Mouse (Mus musculus) embryonic facial prominence, embryonic 12.5 days (tissue): ENCODE results near the gene Mtch2. TPM values are rescaled to one million over a fixed set of nuclear protein-coding genes. Genes with fewer than 3 reads are reported as not detected.

Experiments
- ATAC-seq: fragments of 200-750 bp; cut with Nextera tagmentation; 2 replicates; pipeline ENCODE4 v1.8.0; 2017; ENCODE audit not compliant: insufficient number of reproducible peaks, insufficient read depth, low FRiP score, low TSS enrichment
- H3K27ac ChIP-seq: fragments of 300-500 bp; sonication (generic); 2 replicates; pipeline ENCODE4 v1.5.1; 2016; ENCODE audit warnings: mild to moderate bottlenecking
- H3K27me3 ChIP-seq: fragments of 300-500 bp; sonication (generic); 2 replicates; pipeline ENCODE4 v1.6.1; 2016; ENCODE audit warnings: mild to moderate bottlenecking, moderate library complexity
- H3K36me3 ChIP-seq: fragments of 300-500 bp; sonication (generic); 2 replicates; pipeline ENCODE4 v1.6.1; 2016; ENCODE audit warnings: mild to moderate bottlenecking
- H3K4me1 ChIP-seq: fragments of 300-500 bp; sonication (generic); 2 replicates; pipeline ENCODE4 v1.6.1; 2016
- H3K4me2 ChIP-seq: fragments of 300-500 bp; sonication (generic); replicated peaks from 2 replicates; pipeline ENCODE4 v1.6.1; 2016; ENCODE audit warnings: mild to moderate bottlenecking, moderate library complexity
- H3K4me3 ChIP-seq: fragments of 300-500 bp; sonication (generic); 2 replicates; pipeline ENCODE4 v1.5.1; 2016; ENCODE audit warnings: mild to moderate bottlenecking
- H3K9ac ChIP-seq: fragments of 300-500 bp; sonication (generic); 2 replicates; pipeline ENCODE4 v1.6.1; 2016; ENCODE audit warnings: mild to moderate bottlenecking, moderate library complexity
- H3K9me3 ChIP-seq: fragments of 300-500 bp; sonication (generic); 2 replicates; pipeline ENCODE4 v1.6.1; 2016; ENCODE audit warnings: mild to moderate bottlenecking, moderate library complexity
- WGBS: fragments of 180-500 bp; shearing (Covaris S2); methylation state at CpG from one replicate; pipeline ENCODE4 v1.1.7; 2016; 5-methylcytosine and 5-hydroxymethylcytosine counted together
- polyA plus RNA-seq: library from polyadenylated mRNA; unstranded; fragments of >200 nt; fragmentation: Nextera tagmentation; extraction: Ambion mirVana; gene quantifications from 2 replicates; pipeline ENCODE4 v1.2.1, GENCODE M21; 2016

Mtch2 gene
- polyA plus RNA-seq, 1 experiment from 2014 or later = 191 TPM

GRCm38 (mm10) chr2:90866524-90866923, 19.6 kb downstream of the Mtch2 start:
- H3K4me3 ChIP-seq = no peak overlapping the region
- 35% methylated on average over 3 of the region's 3 CpGs for WGBS
- ATAC-seq = peak; percentile 87
- H3K27ac ChIP-seq = no peak overlapping the region
- H3K36me3 ChIP-seq = peaks cover 48% of the 10 kb centered on the region
- no peaks in the 10 kb centered on the region for H3K4me1 ChIP-seq
- no peaks in the 10 kb centered on the region for H3K27me3 ChIP-seq
- no peaks in the 10 kb centered on the region for H3K9me3 ChIP-seq
- no peak overlapping the region for H3K9ac ChIP-seq
- no peak overlapping the region for H3K4me2 ChIP-seq

- ATAC-seq = no peak
- no peak overlapping the region for H3K27ac ChIP-seq
- peaks cover 26% of the 10 kb centered on the region for H3K36me3 ChIP-seq
- no peaks in the 10 kb centered on the region for H3K27me3 ChIP-seq
- 35% methylated on average over 4 of the region's 4 CpGs for WGBS
- no peak overlapping the region for H3K4me3 ChIP-seq
- H3K9ac ChIP-seq = no peak overlapping the region
- no peaks in the 10 kb centered on the region for H3K9me3 ChIP-seq
- no peak overlapping the region for H3K4me2 ChIP-seq
- H3K4me1 ChIP-seq = no peaks in the 10 kb centered on the region
Observed at GRCm38 (mm10) chr2:90870136-90870601, 23.2 kb downstream of the Mtch2 start.

GRCm38 (mm10) chr2:90871180-90871961, 24.4 kb downstream of the Mtch2 start:
- H3K4me1 ChIP-seq = no peaks in the 10 kb centered on the region
- no peak overlapping the region for H3K27ac ChIP-seq
- no peaks in the 10 kb centered on the region for H3K9me3 ChIP-seq
- WGBS = 62% methylated on average over 8 of the region's 8 CpGs
- H3K27me3 ChIP-seq = no peaks in the 10 kb centered on the region
- ATAC-seq = no peak
- H3K36me3 ChIP-seq = peaks cover 15% of the 10 kb centered on the region; the same call in 1 of the 2 replicates
- no peak overlapping the region for H3K4me3 ChIP-seq
- H3K9ac ChIP-seq = no peak overlapping the region
- H3K4me2 ChIP-seq = no peak overlapping the region

GRCm38 (mm10) chr2:90874025-90874424, 27.1 kb downstream of the Mtch2 start:
- Histone ChIP-seq H3K4me2 (no peak overlapping the region), H3K9me3 (no peaks in the 10 kb centered on the region), H3K27me3 (no peaks in the 10 kb centered on the region), H3K9ac (no peak overlapping the region), H3K27ac (no peak overlapping the region), H3K4me3 (no peak overlapping the region), H3K36me3 (no peaks in the 10 kb centered on the region), H3K4me1 (no peaks in the 10 kb centered on the region)
- WGBS = 75% methylated on average over 1 of the region's 1 CpGs
- no peak for ATAC-seq

- Histone ChIP-seq H3K4me2 (no peak overlapping the region), H3K4me1 (no peaks in the 10 kb centered on the region), H3K9ac (no peak overlapping the region), H3K27me3 (0 out of 2 replicates have a peak, but pooled peaks cover 5% of the 10 kb centered on the region), H3K36me3 (no peaks in the 10 kb centered on the region), H3K9me3 (no peaks in the 10 kb centered on the region), H3K27ac (no peak overlapping the region), H3K4me3 (no peak overlapping the region)
- no peak for ATAC-seq
- WGBS = 62% methylated on average over 2 of the region's 2 CpGs
Observed at GRCm38 (mm10) chr2:90875239-90875638, 28.3 kb downstream of the Mtch2 start.

- Histone ChIP-seq H3K27ac (no peak overlapping the region), H3K36me3 (no peaks in the 10 kb centered on the region), H3K4me3 (no peak overlapping the region), H3K4me2 (no peak overlapping the region), H3K27me3 (0 out of 2 replicates have a peak, but pooled peaks cover 5% of the 10 kb centered on the region), H3K9ac (no peak overlapping the region), H3K9me3 (no peaks in the 10 kb centered on the region), H3K4me1 (no peaks in the 10 kb centered on the region)
- no peak for ATAC-seq
- WGBS = 68% methylated on average over 5 of the region's 5 CpGs
Observed at GRCm38 (mm10) chr2:90877584-90878259, 30.8 kb downstream of the Mtch2 start.

- H3K9me3 ChIP-seq = no peaks in the 10 kb centered on the region
- H3K4me1 ChIP-seq = no peaks in the 10 kb centered on the region
- no peaks in the 10 kb centered on the region for H3K36me3 ChIP-seq
- H3K4me3 ChIP-seq = no peak overlapping the region
- H3K27ac ChIP-seq = no peak overlapping the region
- peaks cover 11% of the 10 kb centered on the region for H3K27me3 ChIP-seq
- no peak overlapping the region for H3K4me2 ChIP-seq
- ATAC-seq = no peak
- no peak overlapping the region for H3K9ac ChIP-seq
Observed at GRCm38 (mm10) chr2:90879419-90879818, 32.5 kb downstream of the Mtch2 start.

- H3K4me3 ChIP-seq = no peak overlapping the region
Observed at GRCm38 (mm10) chr2:90880144-90880785, 33.3 kb downstream of the Mtch2 start.

GRCm38 (mm10) chr2:90881824-90882223, 34.9 kb downstream of the Mtch2 start:
- Histone ChIP-seq H3K27me3 (peaks cover 35% of the 10 kb centered on the region), H3K4me2 (no peak overlapping the region), H3K9me3 (no peaks in the 10 kb centered on the region), H3K4me3 (no peak overlapping the region), H3K36me3 (no peaks in the 10 kb centered on the region), H3K27ac (no peak overlapping the region), H3K4me1 (0 out of 2 replicates have a peak, but pooled peaks cover 5% of the 10 kb centered on the region), H3K9ac (no peak overlapping the region)
- ATAC-seq = no peak
- WGBS = 79% methylated on average over 2 of the region's 2 CpGs

More at GRCm38 (mm10) chr2:90880144-90880785, 33.3 kb downstream of the Mtch2 start:
- H3K9ac ChIP-seq = no peak overlapping the region
- no peak for ATAC-seq
- H3K4me1 ChIP-seq = 0 out of 2 replicates have a peak, but pooled peaks cover 5% of the 10 kb centered on the region
- peaks cover 19% of the 10 kb centered on the region for H3K27me3 ChIP-seq
- no peaks in the 10 kb centered on the region for H3K36me3 ChIP-seq
- no peak overlapping the region for H3K4me2 ChIP-seq
- H3K27ac ChIP-seq = no peak overlapping the region
- H3K9me3 ChIP-seq = no peaks in the 10 kb centered on the region
- 20% methylated on average over 6 of the region's 6 CpGs for WGBS

GRCm38 (mm10) chr2:90885218-90886041, 38.5 kb downstream of the Mtch2 start, which contains the start of gene C1qtnf4:
C1qtnf4 (plus strand) TSS chr2:90885860.
- Histone ChIP-seq H3K4me1 (0 out of 2 replicates have a peak, but pooled peaks cover 7% of the 10 kb centered on the region), H3K27me3 (peaks cover 62% of the 10 kb centered on the region), H3K9me3 (no peaks in the 10 kb centered on the region), H3K9ac (peak within 1 kb of the TSS; percentile 57), H3K36me3 (no peaks in the 10 kb centered on the region), H3K4me3 (peak within 1 kb of the TSS; percentile 52), H3K27ac (no peak within 1 kb of the TSS), H3K4me2 (peak within 1 kb of the TSS; percentile 84)
- under 1% methylated on average over 45 of the region's 45 CpGs for WGBS
- ATAC-seq = peak; percentile 57

GRCm38 (mm10) chr2:90886436-90886835, 39.5 kb downstream of the Mtch2 start:
- Histone ChIP-seq H3K9ac (no peak overlapping the region), H3K4me1 (0 out of 2 replicates have a peak, but pooled peaks cover 8% of the 10 kb centered on the region), H3K4me3 (peak overlapping the region; percentile 52), H3K9me3 (no peaks in the 10 kb centered on the region), H3K27me3 (peaks cover 62% of the 10 kb centered on the region), H3K4me2 (peak overlapping the region; percentile 84), H3K27ac (no peak overlapping the region), H3K36me3 (no peaks in the 10 kb centered on the region)
- no peak for ATAC-seq
- WGBS = 34% methylated on average over 6 of the region's 6 CpGs
